Mouse (Mus musculus) heart, embryonic 16.5 days (tissue): Measurements from ENCODE around the gene Ncoa3. TPM values are rescaled to one million over a fixed set of nuclear protein-coding genes. Genes with fewer than 3 reads are reported as not detected.

Source experiments
- ATAC-seq: fragments of 200-750 bp; cut with Nextera tagmentation; replicated peaks from 2 replicates; pipeline ENCODE4 v1.8.0; 2017; ENCODE audit warnings: moderate number of reproducible peaks; ENCODE audit not compliant: insufficient read depth, low FRiP score; ENCODE audit errors: extremely low read depth
- H3K27ac ChIP-seq: fragments of 300-500 bp; sonication (generic); 2 replicates; pipeline ENCODE4 v1.5.1; 2014; ENCODE audit warnings: mild to moderate bottlenecking, low read length, control low read depth, moderate library complexity
- H3K27me3 ChIP-seq: fragments of 300-500 bp; sonication (generic); 2 replicates; pipeline ENCODE4 v1.6.1; 2014; ENCODE audit warnings: low read length, mixed read lengths; ENCODE audit not compliant: control insufficient read depth, insufficient read depth
- H3K36me3 ChIP-seq: fragments of 300-500 bp; sonication (generic); 2 replicates; pipeline ENCODE4 v1.6.1; 2014; ENCODE audit not compliant: control insufficient read depth, insufficient read depth
- H3K4me1 ChIP-seq: fragments of 300-500 bp; sonication (generic); 2 replicates; pipeline ENCODE4 v1.6.1; 2014; ENCODE audit warnings: low read length, mixed read lengths; ENCODE audit not compliant: control insufficient read depth, insufficient read depth
- H3K4me2 ChIP-seq: fragments of 300-500 bp; sonication (generic); 2 replicates; pipeline ENCODE4 v1.6.1; 2014; ENCODE audit warnings: low read depth, mild to moderate bottlenecking, control low read depth, low read length
- H3K4me3 ChIP-seq: fragments of 300-500 bp; sonication (generic); 2 replicates; pipeline ENCODE4 v1.5.1; 2014; ENCODE audit warnings: mild to moderate bottlenecking, control low read depth, low read length
- H3K9ac ChIP-seq: fragments of 300-500 bp; sonication (generic); 2 replicates; pipeline ENCODE4 v1.6.1; 2014; ENCODE audit warnings: low read length, control low read depth
- H3K9me3 ChIP-seq: fragments of 300-500 bp; sonication (generic); replicated peaks from 2 replicates; pipeline ENCODE4 v1.6.1; 2016; ENCODE audit warnings: low read length; ENCODE audit not compliant: control insufficient read depth
- WGBS: fragments of 180-500 bp; shearing (Covaris S2); extraction: QIAGEN DNeasy Blood & Tissue Kit; methylation state at CpG from one replicate; pipeline ENCODE4 v1.1.7; 2014; 5-methylcytosine and 5-hydroxymethylcytosine counted together
- polyA plus RNA-seq: library from polyadenylated mRNA; unstranded; fragments of >200 nt; fragmentation: Nextera tagmentation; extraction: Ambion mirVana; gene quantifications from 2 replicates; pipeline ENCODE4 v1.2.1, GENCODE M21; 2015

The Ncoa3 gene
- polyA plus RNA-seq, 1 experiment from 2014 or later, result 9.5 TPM

DNA sequence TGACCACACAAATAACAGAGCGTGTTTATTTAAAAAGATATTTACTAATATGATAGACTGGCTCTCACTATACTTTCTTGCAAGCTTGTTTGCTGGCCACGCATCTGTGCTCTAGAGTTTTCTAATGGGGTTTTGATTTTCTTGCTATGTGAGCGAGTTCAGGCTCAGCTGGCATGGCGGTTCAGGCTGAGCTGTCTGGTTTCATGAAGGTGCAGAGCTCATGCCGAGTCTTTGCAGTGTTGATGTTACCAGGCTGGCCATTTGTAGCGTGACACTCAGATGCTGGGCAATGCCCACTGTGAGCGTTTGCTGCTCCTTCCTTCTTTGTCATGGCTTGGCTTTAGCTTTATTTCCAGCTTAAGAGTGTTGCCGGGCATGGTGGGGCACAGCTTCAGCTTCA is 70.0 kb downstream of the Ncoa3 start:
- no peak for ATAC-seq
- no peak overlapping the region for H3K4me3 ChIP-seq
- no peak overlapping the region for H3K27ac ChIP-seq
- H3K4me2 ChIP-seq, result no peak overlapping the region
- no peaks in the 10 kb centered on the region for H3K4me1 ChIP-seq
- no peaks in the 10 kb centered on the region for H3K9me3 ChIP-seq
- no peak overlapping the region for H3K9ac ChIP-seq
- WGBS, result 89% methylated on average over 8 of the region's 8 CpGs
- H3K36me3 ChIP-seq, result peaks cover 30% of the 10 kb centered on the region
- H3K27me3 ChIP-seq, result no peaks in the 10 kb centered on the region

DNA sequence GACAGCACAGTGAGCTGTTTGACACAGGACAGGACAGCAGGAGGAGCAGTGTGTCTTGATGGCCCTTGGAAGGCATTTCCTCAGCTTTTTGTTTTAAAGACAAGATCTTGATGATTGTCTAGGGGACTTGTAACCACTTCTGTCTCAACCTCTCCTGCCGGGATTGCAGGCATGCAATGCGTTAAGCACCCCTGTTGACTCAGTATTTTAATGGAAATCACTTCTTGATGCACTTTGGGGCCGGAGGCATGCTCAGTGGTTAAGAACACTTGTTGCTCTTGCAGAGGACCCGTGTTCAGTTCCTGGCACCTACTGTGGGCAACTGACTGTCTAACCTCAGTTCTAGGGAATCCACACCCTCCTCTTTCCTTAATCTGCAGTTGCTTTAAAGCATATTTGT is 74.0 kb downstream of the Ncoa3 start:
- Histone ChIP-seq H3K4me2 (no peak overlapping the region), H3K36me3 (peaks cover 40% of the 10 kb centered on the region), H3K4me3 (no peak overlapping the region), H3K9me3 (no peaks in the 10 kb centered on the region), H3K27me3 (no peaks in the 10 kb centered on the region), H3K9ac (no peak overlapping the region), H3K27ac (no peak overlapping the region), H3K4me1 (no peaks in the 10 kb centered on the region)
- ATAC-seq, result no peak
- WGBS, result 85% methylated on average over 4 of the region's 4 CpGs

- Histone ChIP-seq H3K27ac (no peak overlapping the region), H3K4me3 (no peak overlapping the region), H3K36me3 (peaks cover 43% of the 10 kb centered on the region), H3K9ac (no peak overlapping the region), H3K9me3 (no peaks in the 10 kb centered on the region), H3K4me1 (no peaks in the 10 kb centered on the region; the same call in 1 of the 2 replicates), H3K27me3 (no peaks in the 10 kb centered on the region), H3K4me2 (no peak overlapping the region)
- ATAC-seq, result no peak
- 78% methylated on average over 9 of the region's 9 CpGs for WGBS
These were observed 75.8 kb downstream of the Ncoa3 start for GRCm38 (mm10) chr2:166068261-166068660.

DNA sequence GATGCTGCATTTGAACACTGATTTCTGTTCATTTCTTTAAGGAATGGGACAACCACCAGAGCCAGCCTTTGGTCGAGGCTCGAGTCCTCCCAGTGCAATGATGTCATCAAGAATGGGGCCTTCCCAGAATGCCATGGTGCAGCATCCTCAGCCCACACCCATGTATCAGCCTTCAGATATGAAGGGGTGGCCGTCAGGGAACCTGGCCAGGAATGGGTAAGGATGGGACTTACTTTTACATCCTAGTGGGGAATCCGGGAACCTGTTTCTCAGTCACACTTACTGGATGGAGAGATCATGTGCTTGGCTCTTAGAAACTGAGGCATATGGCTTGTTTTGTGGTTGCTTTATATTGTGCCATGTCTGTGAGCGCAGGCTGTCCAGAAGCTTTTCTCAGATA is 76.7 kb downstream of the Ncoa3 start:
- 71% methylated on average over 5 of the region's 5 CpGs for WGBS
- H3K27ac ChIP-seq, result no peak overlapping the region
- no peak overlapping the region for H3K9ac ChIP-seq
- no peaks in the 10 kb centered on the region; the same call in 1 of the 2 replicates for H3K4me1 ChIP-seq
- no peak for ATAC-seq
- H3K36me3 ChIP-seq, result peaks cover 45% of the 10 kb centered on the region
- no peaks in the 10 kb centered on the region for H3K27me3 ChIP-seq
- no peak overlapping the region for H3K4me3 ChIP-seq
- H3K4me2 ChIP-seq, result no peak overlapping the region
- H3K9me3 ChIP-seq, result no peaks in the 10 kb centered on the region

GRCm38 (mm10) chr2:166069738-166070137 is 77.3 kb downstream of the Ncoa3 start:
- ATAC-seq, result no peak
- H3K4me1 ChIP-seq, result no peaks in the 10 kb centered on the region; the same call in 1 of the 2 replicates
- no peak overlapping the region for H3K4me3 ChIP-seq
- 80% methylated on average over 7 of the region's 7 CpGs for WGBS
- H3K9me3 ChIP-seq, result no peaks in the 10 kb centered on the region
- no peak overlapping the region for H3K27ac ChIP-seq
- no peak overlapping the region for H3K9ac ChIP-seq
- no peak overlapping the region for H3K4me2 ChIP-seq
- H3K36me3 ChIP-seq, result peaks cover 45% of the 10 kb centered on the region
- no peaks in the 10 kb centered on the region for H3K27me3 ChIP-seq

DNA sequence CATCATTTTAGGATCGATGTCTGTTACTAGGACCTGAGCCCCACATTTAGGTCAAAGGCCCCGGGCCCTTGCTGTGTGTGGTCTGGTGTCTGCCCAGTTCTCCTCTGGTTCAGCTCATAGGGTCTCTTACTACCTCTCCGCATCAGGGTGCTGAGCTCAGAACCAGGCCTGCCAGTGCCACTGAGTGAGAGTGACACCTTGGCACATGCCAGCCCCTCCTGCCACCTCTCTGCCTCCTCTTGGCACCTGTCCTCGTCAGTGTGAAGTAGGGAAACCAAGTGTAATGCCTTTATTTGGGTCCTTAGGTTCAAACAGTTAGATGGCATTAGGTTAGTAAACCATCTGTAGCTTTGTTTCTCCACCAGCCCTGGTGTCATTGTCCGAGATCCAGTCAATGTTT is 79.0 kb downstream of the Ncoa3 start:
- Histone ChIP-seq H3K4me2 (no peak overlapping the region), H3K9ac (no peak overlapping the region), H3K27me3 (no peaks in the 10 kb centered on the region), H3K4me1 (peaks cover 7% of the 10 kb centered on the region), H3K36me3 (peaks cover 41% of the 10 kb centered on the region), H3K9me3 (no peaks in the 10 kb centered on the region), H3K27ac (no peak overlapping the region), H3K4me3 (no peak overlapping the region)
- ATAC-seq, result no peak
- 89% methylated on average over 5 of the region's 5 CpGs for WGBS

GRCm38 (mm10) chr2:166071889-166072288 is 79.5 kb downstream of the Ncoa3 start:
- Histone ChIP-seq H3K4me3 (no peak overlapping the region), H3K4me2 (no peak overlapping the region), H3K9ac (no peak overlapping the region), H3K27me3 (no peaks in the 10 kb centered on the region), H3K9me3 (no peaks in the 10 kb centered on the region), H3K4me1 (peaks cover 7% of the 10 kb centered on the region), H3K27ac (no peak overlapping the region), H3K36me3 (peaks cover 41% of the 10 kb centered on the region)
- 86% methylated on average over 8 of the region's 9 CpGs for WGBS
- no peak for ATAC-seq

DNA sequence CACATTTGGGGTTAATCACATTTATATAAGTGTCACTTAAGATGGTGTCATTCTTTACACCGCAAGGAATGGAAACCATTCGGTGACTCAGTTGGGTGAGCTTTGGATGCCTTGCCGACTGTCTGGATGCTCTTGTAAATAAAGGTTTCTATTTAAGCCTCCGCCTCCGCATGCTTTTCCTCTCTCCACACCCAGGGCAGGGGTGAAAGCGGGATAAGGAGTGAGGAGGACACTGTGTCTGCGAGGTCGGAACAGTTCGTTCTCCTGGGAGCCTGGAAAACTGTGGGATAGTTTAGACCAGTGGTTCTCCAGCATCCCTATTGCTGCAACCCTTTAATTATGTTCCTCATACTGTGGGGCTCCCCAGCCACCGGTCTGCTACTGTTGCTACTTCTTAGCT is 80.6 kb downstream of the Ncoa3 start:
- Histone ChIP-seq H3K27me3 (no peaks in the 10 kb centered on the region), H3K9me3 (no peaks in the 10 kb centered on the region), H3K4me3 (no peak overlapping the region), H3K9ac (no peak overlapping the region), H3K4me2 (no peak overlapping the region), H3K36me3 (peaks cover 38% of the 10 kb centered on the region), H3K27ac (no peak overlapping the region), H3K4me1 (peaks cover 7% of the 10 kb centered on the region)
- 47% methylated on average over 10 of the region's 10 CpGs for WGBS
- no peak for ATAC-seq

DNA sequence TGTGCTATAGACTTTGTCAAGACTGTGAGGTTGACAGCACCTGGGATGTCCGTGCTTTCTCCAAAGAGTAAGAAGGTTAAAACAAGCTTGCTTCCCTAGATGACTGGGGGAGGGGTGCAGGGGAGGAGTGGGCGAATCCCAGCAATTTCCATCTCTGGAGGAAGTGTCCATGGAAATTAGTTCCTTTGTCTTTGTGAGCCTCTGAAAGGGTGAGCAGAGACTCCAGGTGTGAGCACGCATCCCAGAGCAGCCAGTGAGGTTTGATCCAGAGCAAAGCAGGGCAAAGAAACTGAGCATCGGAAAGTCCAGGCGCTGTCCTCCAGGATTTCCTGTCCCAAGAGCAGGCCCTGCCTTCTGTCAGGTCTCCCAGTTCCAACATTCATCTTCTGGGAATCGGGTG is 81.9 kb downstream of the Ncoa3 start:
- H3K9me3 ChIP-seq, result no peaks in the 10 kb centered on the region
- no peak overlapping the region for H3K4me3 ChIP-seq
- peaks cover 34% of the 10 kb centered on the region for H3K36me3 ChIP-seq
- no peak overlapping the region for H3K4me2 ChIP-seq
- peaks cover 7% of the 10 kb centered on the region for H3K4me1 ChIP-seq
- ATAC-seq, result no peak
- H3K27ac ChIP-seq, result no peak overlapping the region
- no peaks in the 10 kb centered on the region for H3K27me3 ChIP-seq
- 56% methylated on average over 6 of the region's 6 CpGs for WGBS
- H3K9ac ChIP-seq, result no peak overlapping the region

GRCm38 (mm10) chr2:166077371-166077770 is 84.9 kb downstream of the Ncoa3 start:
- H3K9ac ChIP-seq, result no peak overlapping the region
- H3K27me3 ChIP-seq, result no peaks in the 10 kb centered on the region
- H3K4me2 ChIP-seq, result no peak overlapping the region
- H3K27ac ChIP-seq, result no peak overlapping the region
- peaks cover 31% of the 10 kb centered on the region for H3K4me1 ChIP-seq
- H3K9me3 ChIP-seq, result no peaks in the 10 kb centered on the region
- H3K36me3 ChIP-seq, result peaks cover 16% of the 10 kb centered on the region
- H3K4me3 ChIP-seq, result no peak overlapping the region
- ATAC-seq, result no peak
- WGBS, result 76% methylated on average over 9 of the region's 9 CpGs
